Mouse (Mus musculus) kidney, postnatal 36 days (tissue): ENCODE results near the gene Elp6.
A peak's percentile ranks its signal among the peaks of the same experiment; 100 is the strongest.

Experiments
- DNase-seq, 2 experiments: peaks; one replicate each; pipeline ENCODE4 v3.0.0; 2021 to 2022; ENCODE audit warnings: mixed read lengths in 2 of 2

The Elp6 gene

GRCm38 (mm10) chr9:110304969-110305651 is at the start of gene Elp6:
TSS of gene Elp6 (plus strand) at chr9:110305173.
- DNase-seq, result peak; percentile 93 to 94

GRCm38 (mm10) chr9:110255407-110256019 is 49.5 kb upstream of the Elp6 start:
- no peak for DNase-seq

- DNase-seq, result no peak
Observed at GRCm38 (mm10) chr9:110258646-110259045, 46.3 kb upstream of the Elp6 start.

GRCm38 (mm10) chr9:110259118-110259517 is 45.9 kb upstream of the Elp6 start:
- DNase-seq, result no peak

- DNase-seq, result no peak
Observed at GRCm38 (mm10) chr9:110263181-110263580, 41.8 kb upstream of the Elp6 start.

GRCm38 (mm10) chr9:110264991-110265390 is 40.0 kb upstream of the Elp6 start:
- DNase-seq, result no peak

GRCm38 (mm10) chr9:110268416-110268815 is 36.6 kb upstream of the Elp6 start:
- peak; percentile 12 to 36 for DNase-seq

- no peak for DNase-seq
Observed at GRCm38 (mm10) chr9:110272330-110272729, 32.6 kb upstream of the Elp6 start.

- DNase-seq, result no peak
Observed at GRCm38 (mm10) chr9:110273507-110273906, 31.5 kb upstream of the Elp6 start.

GRCm38 (mm10) chr9:110275882-110276281 is 29.1 kb upstream of the Elp6 start:
- peak in 1 of 2 experiments; percentile 24 for DNase-seq

GRCm38 (mm10) chr9:110277431-110277881 is 27.5 kb upstream of the Elp6 start:
- DNase-seq, result no peak

- no peak for DNase-seq
Observed at GRCm38 (mm10) chr9:110284075-110284697, 20.8 kb upstream of the Elp6 start.

- DNase-seq, result no peak
Observed at GRCm38 (mm10) chr9:110287321-110287924, 17.6 kb upstream of the Elp6 start.

- DNase-seq, result no peak
Observed at GRCm38 (mm10) chr9:110293254-110293718, 11.7 kb upstream of the Elp6 start.

GRCm38 (mm10) chr9:110293873-110294415 is 11.0 kb upstream of the Elp6 start:
- DNase-seq, result no peak

GRCm38 (mm10) chr9:110294786-110295185 is 10.2 kb upstream of the Elp6 start:
- no peak for DNase-seq

GRCm38 (mm10) chr9:110296867-110297627 is 7.9 kb upstream of the Elp6 start:
- peak; percentile 81 to 92 for DNase-seq

GRCm38 (mm10) chr9:110304516-110304915 is 457 bp upstream of the Elp6 start:
- DNase-seq, result peak; percentile 13 to 34

- no peak for DNase-seq
Observed at GRCm38 (mm10) chr9:110306371-110306770, 1.4 kb downstream of the Elp6 start.

GRCm38 (mm10) chr9:110314706-110315105 is 9.7 kb downstream of the Elp6 start:
- DNase-seq, result no peak

- DNase-seq, result no peak
Observed at GRCm38 (mm10) chr9:110315410-110315809, 10.4 kb downstream of the Elp6 start.

- DNase-seq, result no peak
Observed at GRCm38 (mm10) chr9:110315904-110316303, 10.9 kb downstream of the Elp6 start.
